Mouse (Mus musculus): ENCODE measurements around the gene Hivep3. TPM values are rescaled to one million over a fixed set of nuclear protein-coding genes. Genes with fewer than 3 reads are reported as not detected.
A peak's percentile ranks its signal among the peaks of the same experiment; 100 is the strongest.

The Hivep3 gene
- total and polyA plus RNA-seq, 2 experiments = 0.95 to 1.5 TPM

GRCm38 (mm10) chr4:119828386-119828785, 94.8 kb downstream of the Hivep3 start:
- H3K27ac ChIP-seq (replicated peaks; ENCODE audit: insufficient read depth, low read depth, low read length) = no peak overlapping the region
- no peak overlapping the region for H3K9ac ChIP-seq (ENCODE audit: low read depth, low read length)
- no peaks in the 10 kb centered on the region for H3K4me1 ChIP-seq (ENCODE audit: control insufficient read depth, insufficient read depth, low read length)
- no peaks in the 10 kb centered on the region for H3K79me2 ChIP-seq (ENCODE audit: control insufficient read depth, insufficient read depth, low read length)
- no peak for DNase-seq (ENCODE audit: extremely low read depth, low read depth, low spot score)
- TF ChIP-seq POLR2A (IDR thresholded peaks at IDR 0.05; ENCODE audit: extremely low read depth, insufficient read depth, low read length) (no peak), CTCF (IDR thresholded peaks at IDR 0.05; ENCODE audit: low read depth, low read length) (no peak)
- no peak overlapping the region for H3K4me3 ChIP-seq (ENCODE audit: insufficient read depth, low read depth, low read length)
- no peaks in the 10 kb centered on the region for H3K27me3 ChIP-seq (ENCODE audit: control insufficient read depth, insufficient read depth, low read length)
- no peaks in the 10 kb centered on the region for H3K36me3 ChIP-seq (ENCODE audit: control insufficient read depth, insufficient read depth, low read length)
- WGBS = 59% methylated on average over 3 of the region's 3 CpGs

- H3K4me3 ChIP-seq (ENCODE audit: insufficient read depth, low read depth, low read length) = no peak overlapping the region
- no peak for TF ChIP-seq CTCF (IDR thresholded peaks at IDR 0.05; ENCODE audit: low read depth, low read length)
- TF ChIP-seq POLR2A (IDR thresholded peaks at IDR 0.05; ENCODE audit: extremely low read depth, insufficient read depth, low read length) = no peak
- H3K79me2 ChIP-seq (ENCODE audit: control insufficient read depth, insufficient read depth, low read length) = no peaks in the 10 kb centered on the region
- no peaks in the 10 kb centered on the region for H3K27me3 ChIP-seq (ENCODE audit: control insufficient read depth, insufficient read depth, low read length)
- H3K36me3 ChIP-seq (ENCODE audit: control insufficient read depth, insufficient read depth, low read length) = no peaks in the 10 kb centered on the region
- H3K4me1 ChIP-seq (ENCODE audit: control insufficient read depth, insufficient read depth, low read length) = no peaks in the 10 kb centered on the region
- DNase-seq (ENCODE audit: extremely low read depth, low read depth, low spot score) = no peak
- no peak overlapping the region for H3K9ac ChIP-seq (ENCODE audit: low read depth, low read length)
- WGBS = 78% methylated on average over 4 of the region's 4 CpGs
- H3K27ac ChIP-seq (replicated peaks; ENCODE audit: insufficient read depth, low read depth, low read length) = no peak overlapping the region
These were observed 95.4 kb downstream of the Hivep3 start for GRCm38 (mm10) chr4:119828996-119829395.

GRCm38 (mm10) chr4:119833333-119833732, 99.7 kb downstream of the Hivep3 start:
- Histone ChIP-seq H3K27me3 (ENCODE audit: control insufficient read depth, insufficient read depth, low read length) (no peaks in the 10 kb centered on the region), H3K36me3 (ENCODE audit: control insufficient read depth, insufficient read depth, low read length) (no peaks in the 10 kb centered on the region), H3K4me3 (ENCODE audit: insufficient read depth, low read depth, low read length) (no peak overlapping the region), H3K4me1 (ENCODE audit: control insufficient read depth, insufficient read depth, low read length) (no peaks in the 10 kb centered on the region), H3K27ac (replicated peaks; ENCODE audit: insufficient read depth, low read depth, low read length) (no peak overlapping the region), H3K9ac (ENCODE audit: low read depth, low read length) (no peak overlapping the region), H3K79me2 (ENCODE audit: control insufficient read depth, insufficient read depth, low read length) (no peaks in the 10 kb centered on the region)
- WGBS = 49% methylated on average over 9 of the region's 9 CpGs
- no peak for TF ChIP-seq POLR2A (IDR thresholded peaks at IDR 0.05; ENCODE audit: extremely low read depth, insufficient read depth, low read length)
- TF ChIP-seq CTCF (IDR thresholded peaks at IDR 0.05; ENCODE audit: low read depth, low read length) = no peak
- DNase-seq (ENCODE audit: extremely low read depth, low read depth, low spot score) = no peak

GRCm38 (mm10) chr4:119833884-119834283, 100.3 kb downstream of the Hivep3 start:
- TF ChIP-seq POLR2A (IDR thresholded peaks at IDR 0.05; ENCODE audit: extremely low read depth, insufficient read depth, low read length) (no peak), CTCF (IDR thresholded peaks at IDR 0.05; ENCODE audit: low read depth, low read length) (no peak)
- Histone ChIP-seq H3K9ac (ENCODE audit: low read depth, low read length) (no peak overlapping the region), H3K4me1 (ENCODE audit: control insufficient read depth, insufficient read depth, low read length) (no peaks in the 10 kb centered on the region), H3K36me3 (ENCODE audit: control insufficient read depth, insufficient read depth, low read length) (no peaks in the 10 kb centered on the region), H3K27ac (replicated peaks; ENCODE audit: insufficient read depth, low read depth, low read length) (no peak overlapping the region), H3K79me2 (ENCODE audit: control insufficient read depth, insufficient read depth, low read length) (no peaks in the 10 kb centered on the region), H3K4me3 (ENCODE audit: insufficient read depth, low read depth, low read length) (no peak overlapping the region), H3K27me3 (ENCODE audit: control insufficient read depth, insufficient read depth, low read length) (no peaks in the 10 kb centered on the region)
- no peak for DNase-seq (ENCODE audit: extremely low read depth, low read depth, low spot score)
- 73% methylated on average over 5 of the region's 5 CpGs for WGBS

- H3K4me3 ChIP-seq (ENCODE audit: insufficient read depth, low read depth, low read length) = no peak overlapping the region
- H3K27ac ChIP-seq (replicated peaks; ENCODE audit: insufficient read depth, low read depth, low read length) = 0 out of 2 replicates have a peak overlapping the region, but pooled peaks have one; percentile 6
- no peak for TF ChIP-seq POLR2A (IDR thresholded peaks at IDR 0.05; ENCODE audit: extremely low read depth, insufficient read depth, low read length)
- TF ChIP-seq CTCF (IDR thresholded peaks at IDR 0.05; ENCODE audit: low read depth, low read length) = no peak
- H3K79me2 ChIP-seq (ENCODE audit: control insufficient read depth, insufficient read depth, low read length) = no peaks in the 10 kb centered on the region; the same call in 1 of the 2 replicates
- WGBS = 60% methylated on average over 3 of the region's 3 CpGs
- no peak overlapping the region; the same call in 1 of the 2 replicates for H3K9ac ChIP-seq (ENCODE audit: low read depth, low read length)
- no peaks in the 10 kb centered on the region for H3K36me3 ChIP-seq (ENCODE audit: control insufficient read depth, insufficient read depth, low read length)
- no peaks in the 10 kb centered on the region for H3K27me3 ChIP-seq (ENCODE audit: control insufficient read depth, insufficient read depth, low read length)
- no peaks in the 10 kb centered on the region for H3K4me1 ChIP-seq (ENCODE audit: control insufficient read depth, insufficient read depth, low read length)
- peak; percentile 4 for DNase-seq (ENCODE audit: extremely low read depth, low read depth, low spot score)
These were observed 102.6 kb downstream of the Hivep3 start for GRCm38 (mm10) chr4:119836181-119836580.

GRCm38 (mm10) chr4:119837505-119838065, 104.0 kb downstream of the Hivep3 start:
- H3K36me3 ChIP-seq (ENCODE audit: control insufficient read depth, insufficient read depth, low read length) = no peaks in the 10 kb centered on the region
- TF ChIP-seq CTCF (IDR thresholded peaks at IDR 0.05; ENCODE audit: low read depth, low read length) (no peak), POLR2A (IDR thresholded peaks at IDR 0.05; ENCODE audit: extremely low read depth, insufficient read depth, low read length) (no peak)
- H3K79me2 ChIP-seq (ENCODE audit: control insufficient read depth, insufficient read depth, low read length) = no peaks in the 10 kb centered on the region; the same call in 1 of the 2 replicates
- no peaks in the 10 kb centered on the region for H3K4me1 ChIP-seq (ENCODE audit: control insufficient read depth, insufficient read depth, low read length)
- no peak for DNase-seq (ENCODE audit: extremely low read depth, low read depth, low spot score)
- H3K9ac ChIP-seq (ENCODE audit: low read depth, low read length) = no peak overlapping the region
- H3K27ac ChIP-seq (replicated peaks; ENCODE audit: insufficient read depth, low read depth, low read length) = no peak overlapping the region
- H3K4me3 ChIP-seq (ENCODE audit: insufficient read depth, low read depth, low read length) = no peak overlapping the region
- WGBS = 92% methylated on average over 1 of the region's 1 CpGs
- no peaks in the 10 kb centered on the region for H3K27me3 ChIP-seq (ENCODE audit: control insufficient read depth, insufficient read depth, low read length)
